In genomic region chr10:61781461-61782128, GRCm38 (mm10) we compare ENCODE assay signal across 11 mouse cellular contexts. TPM values are rescaled to one million over a fixed set of nuclear protein-coding genes. Genes with fewer than 3 reads are reported as not detected.
DNase-seq lines count a peak whose midpoint lies in the region; ATAC-seq and TF ChIP-seq lines count a peak whose summit lies in the region.
"Had no signal": no experiment of that assay in that cellular context is flagged by ENCODE, and none has a peak within 500 bp of the region (broad histone marks: within the 10 kb centered on the region; RNA-seq: fewer than 3 reads in every experiment).

No protein-coding gene starts in this region.

- no peaks in the 10 kb centered on the region for H3K36me3 ChIP-seq in stomach, embryonic 14.5 days (ENCODE audit: control insufficient read depth, insufficient read depth, low read length)
- H3K36me3 ChIP-seq in stomach, postnatal 0 days (ENCODE audit: control insufficient read depth, insufficient read depth, low read length) = no peaks in the 10 kb centered on the region
- peaks cover 12% of the 10 kb centered on the region; the same call in 1 of the 2 replicates for H3K36me3 ChIP-seq in forebrain, embryonic 13.5 days (ENCODE audit: poor library complexity, severe bottlenecking)
- H3K36me3 ChIP-seq in limb, embryonic 14.5 days (ENCODE audit: control insufficient read depth, insufficient read depth, low read length) = peaks cover 3% of the 10 kb centered on the region; the same call in 1 of the 2 replicates

- H3K4me2 ChIP-seq in stomach, embryonic 14.5 days (replicated peaks; ENCODE audit: low read depth, low read length) = peak overlapping the region; percentile 69
- H3K4me2 ChIP-seq in stomach, postnatal 0 days (replicated peaks; ENCODE audit: low read depth) = no peak overlapping the region
- peak overlapping the region; percentile 64 for H3K4me2 ChIP-seq in forebrain, embryonic 13.5 days
- peak overlapping the region; percentile 72 for H3K4me2 ChIP-seq in limb, embryonic 14.5 days (replicated peaks; ENCODE audit: low read depth, low read length, severe bottlenecking)

- H3K9ac ChIP-seq in stomach, embryonic 14.5 days (replicated peaks; ENCODE audit: low read depth, low read length) = peak overlapping the region; percentile 92; the same call in 1 of the 2 replicates
- H3K9ac ChIP-seq in stomach, postnatal 0 days (ENCODE audit: low read length) = no peak overlapping the region
- H3K9ac ChIP-seq in forebrain, embryonic 13.5 days = peak overlapping the region; percentile 99
- peak overlapping the region; percentile 99 for H3K9ac ChIP-seq in limb, embryonic 14.5 days (ENCODE audit: low read depth, low read length, severe bottlenecking)

- 23% methylated on average over 8 of the region's 9 CpGs for WGBS in stomach, embryonic 14.5 days
- WGBS in stomach, postnatal 0 days = 37% methylated on average over 8 of the region's 9 CpGs
- WGBS in forebrain, embryonic 13.5 days = 32% methylated on average over 9 of the region's 9 CpGs
- WGBS in limb, embryonic 14.5 days = 25% methylated on average over 8 of the region's 9 CpGs

- no peak overlapping the region for H3K4me3 ChIP-seq in stomach, embryonic 14.5 days (ENCODE audit: low read depth, low read length)
- H3K4me3 ChIP-seq in stomach, postnatal 0 days (ENCODE audit: low read depth, low read length) = no peak overlapping the region
- peak overlapping the region; percentile 90 for H3K4me3 ChIP-seq in forebrain, embryonic 13.5 days
- peak overlapping the region; percentile 92 for H3K4me3 ChIP-seq in limb, embryonic 14.5 days (replicated peaks; ENCODE audit: low read length)
- H3K4me3 ChIP-seq: erythroblast, embryonic 14.5 days had no signal

- no peak for TF ChIP-seq POLR2A in limb, embryonic 14.5 days (IDR thresholded peaks at IDR 0.05; ENCODE audit: borderline replicate concordance, extremely low read depth, insufficient read depth, insufficient read length)

- no peak for ATAC-seq in stomach, embryonic 14.5 days (ENCODE audit: insufficient number of reproducible peaks, insufficient read depth, low FRiP score, low read depth)
- no peak for ATAC-seq in stomach, postnatal 0 days (ENCODE audit: low FRiP score, low TSS enrichment)
- ATAC-seq in forebrain, embryonic 13.5 days = no peak
- ATAC-seq in limb, embryonic 14.5 days (ENCODE audit: low FRiP score, low read depth) = no peak

- peak overlapping the region; percentile 95; the same call in 1 of the 2 replicates for H3K27ac ChIP-seq in stomach, embryonic 14.5 days (ENCODE audit: low read length)
- no peak overlapping the region for H3K27ac ChIP-seq in stomach, postnatal 0 days (replicated peaks)
- H3K27ac ChIP-seq in forebrain, embryonic 13.5 days = 0 out of 2 replicates have a peak overlapping the region, but pooled peaks have one; percentile 99
- H3K27ac ChIP-seq in limb, embryonic 14.5 days (replicated peaks; ENCODE audit: low read depth, low read length) = peak overlapping the region; percentile 97; the same call in 1 of the 2 replicates

- no peak for TF ChIP-seq CTCF in stomach, postnatal 0 days (IDR thresholded peaks at IDR 0.05; ENCODE audit: low read depth)

- no peaks in the 10 kb centered on the region for H3K9me3 ChIP-seq in stomach, embryonic 14.5 days (ENCODE audit: control insufficient read depth, low read depth, low read length)
- H3K9me3 ChIP-seq in stomach, postnatal 0 days (ENCODE audit: control insufficient read depth, low read length) = no peaks in the 10 kb centered on the region
- no peaks in the 10 kb centered on the region for H3K9me3 ChIP-seq in forebrain, embryonic 13.5 days (replicated peaks)
- no peaks in the 10 kb centered on the region for H3K9me3 ChIP-seq in limb, embryonic 14.5 days (ENCODE audit: control insufficient read depth, low read length)

- peaks cover 15% of the 10 kb centered on the region; the same call in 1 of the 2 replicates for H3K4me1 ChIP-seq in stomach, embryonic 14.5 days (ENCODE audit: control insufficient read depth, insufficient read depth, low read length)
- H3K4me1 ChIP-seq in stomach, postnatal 0 days (replicated peaks; ENCODE audit: control insufficient read depth, insufficient read depth) = no peaks in the 10 kb centered on the region
- peaks cover 27% of the 10 kb centered on the region for H3K4me1 ChIP-seq in forebrain, embryonic 13.5 days
- peaks cover 17% of the 10 kb centered on the region for H3K4me1 ChIP-seq in limb, embryonic 14.5 days (ENCODE audit: control insufficient read depth, insufficient read depth, low read length)

- no peaks in the 10 kb centered on the region for H3K27me3 ChIP-seq in stomach, embryonic 14.5 days (ENCODE audit: control insufficient read depth, insufficient read depth, low read length)
- H3K27me3 ChIP-seq in stomach, postnatal 0 days (ENCODE audit: control insufficient read depth, insufficient read depth, low read length) = no peaks in the 10 kb centered on the region
- H3K27me3 ChIP-seq in forebrain, embryonic 13.5 days = no peaks in the 10 kb centered on the region
- H3K27me3 ChIP-seq in limb, embryonic 14.5 days (ENCODE audit: control insufficient read depth, insufficient read depth, low read length) = no peaks in the 10 kb centered on the region

- no peak for DNase-seq in stomach, postnatal 0 days (ENCODE audit: low spot score)
- DNase-seq in limb, embryonic 14.5 days (ENCODE audit: low spot score) = peak; percentile 18
- DNase-seq in frontal cortex, postnatal 14 days (ENCODE audit: low spot score in 2 of 2) = no peak
- no peak for DNase-seq in thymus, postnatal 10 days (ENCODE audit: low spot score in 2 of 2)
- DNase-seq in frontal cortex, postnatal 36 days (ENCODE audit: low spot score in 2 of 2) = no peak
- DNase-seq: kidney, postnatal 36 days; lung, postnatal 36 days; right cerebral cortex, postnatal 4 days had no signal

- TF ChIP-seq EP300 in stomach, postnatal 0 days (optimal IDR thresholded peaks at IDR 0.05) = no peak

RNA-seq across cellular contexts. Expression of gene H2afy2, which starts 2.4 kb away (rescaled TPM):
- 106 and 109 TPM in 2 replicates for polyA plus RNA-seq in stomach, embryonic 14.5 days (2014; fragmentation: Nextera tagmentation; extraction: Ambion mirVana)
- polyA plus RNA-seq in stomach, postnatal 0 days (2015; fragmentation: Nextera tagmentation; extraction: Ambion mirVana) = 26.0 and 28.7 TPM in 2 replicates
- 321 and 326 TPM in 2 replicates for polyA plus RNA-seq in forebrain, embryonic 13.5 days (2015; fragmentation: Nextera tagmentation; extraction: Ambion mirVana)
- polyA plus RNA-seq in limb, embryonic 14.5 days (2012; rRNA removed) = 87.8 and 90.3 TPM in 2 replicates
- 111 and 138 TPM in 2 replicates for polyA plus RNA-seq in limb, embryonic 14.5 days (2014; fragmentation: Nextera tagmentation; extraction: Ambion mirVana)
- polyA plus RNA-seq: erythroblast, embryonic 14.5 days had no signal

Comparison
In these comparisons a context has a peak if more than half of its experiments do, and no peak if none do; other contexts are left out.
1. H3K4me3 ChIP-seq: peak in forebrain, embryonic 13.5 days (single experiment) and limb, embryonic 14.5 days (single experiment); none in stomach, embryonic 14.5 days (single experiment) and stomach, postnatal 0 days (single experiment).